Mouse (Mus musculus) lung, adult 2 months (tissue): ENCODE data around the gene Mef2d.

ENCODE experiments used
- CTCF ChIP-seq: fragments of 200-500 bp; IDR thresholded peaks from 2 replicates; pipeline ENCODE4 v1.5.1; 2011; ENCODE audit warnings: mild to moderate bottlenecking, low read length, control low read depth; ENCODE audit not compliant: insufficient read depth
- POLR2A ChIP-seq: fragments of 200-500 bp; IDR thresholded peaks from 2 replicates; pipeline ENCODE4 v1.6.1; 2011; ENCODE audit warnings: low read depth, mild to moderate bottlenecking, control low read depth, low read length, borderline replicate concordance; ENCODE audit errors: extremely low read depth

- TF ChIP-seq CTCF (no peak), POLR2A (no peak)
Observed at GRCm38 (mm10) chr3:88199541-88200110, 57.5 kb downstream of the Mef2d start.
